Mouse (Mus musculus) mesoderm, embryonic 11.5 days (tissue): ENCODE data around the gene Pidd1.
"Not testable (repeated sequence)": the region's sequence is repeated elsewhere in the genome, so short reads cannot be mapped to it uniquely, and the experiment has no call there.

ENCODE experiments used
- DNase-seq: peaks from one replicate; pipeline ENCODE4 v3.0.0-alpha.2; 2012; ENCODE audit warnings: low read depth, low spot score

The Pidd1 gene

GRCm38 (mm10) chr7:141416144-141416841 is 27.5 kb downstream of the Pidd1 start:
- DNase-seq, result no peak

DNA sequence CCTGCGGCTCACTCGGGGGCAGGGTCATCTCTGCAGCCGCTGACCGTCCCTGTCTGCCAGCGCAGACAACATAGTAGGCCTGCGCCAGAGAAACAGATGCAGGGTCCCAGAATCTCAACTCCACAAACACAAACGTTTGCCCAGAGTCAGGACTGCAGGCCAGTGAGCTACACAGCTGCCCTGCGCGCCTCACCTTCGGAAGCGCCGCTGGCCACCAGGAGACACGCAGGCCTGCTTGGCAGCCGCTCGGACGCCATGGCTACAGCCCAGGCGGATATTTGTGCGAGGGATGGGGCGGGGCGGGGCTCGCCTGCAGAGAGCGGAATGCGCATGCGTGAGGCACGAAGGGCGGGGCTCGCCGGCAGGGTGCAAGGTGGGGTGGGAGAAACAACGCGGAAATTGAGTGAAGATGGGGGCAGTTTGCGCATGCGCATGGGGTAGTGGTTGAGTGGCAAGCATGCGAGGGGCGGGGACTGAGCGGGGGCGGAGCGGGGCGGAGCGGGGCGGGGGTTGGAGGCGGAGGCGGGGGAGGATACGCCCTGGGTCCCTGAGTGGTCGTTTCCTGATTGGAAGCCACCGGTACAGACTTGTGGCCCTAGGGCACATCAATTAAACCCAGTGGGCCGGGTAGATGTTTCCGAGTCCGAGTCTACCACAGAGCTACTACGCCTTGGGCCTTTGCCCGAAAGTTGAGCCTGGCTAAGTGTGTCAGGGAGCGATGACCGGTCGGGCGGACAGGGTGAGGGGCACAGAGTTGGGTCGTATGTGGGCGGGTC is 29.8 kb downstream of the Pidd1 start, which contains the start of gene Gatd1:
Gene Gatd1 (minus strand): TSS at position 328 of the 776 bp plus-strand sequence.
- DNase-seq, result peak; percentile 100

- DNase-seq, result no peak
Measured at GRCm38 (mm10) chr7:141413331-141413730, 30.5 kb downstream of the Pidd1 start.

DNA sequence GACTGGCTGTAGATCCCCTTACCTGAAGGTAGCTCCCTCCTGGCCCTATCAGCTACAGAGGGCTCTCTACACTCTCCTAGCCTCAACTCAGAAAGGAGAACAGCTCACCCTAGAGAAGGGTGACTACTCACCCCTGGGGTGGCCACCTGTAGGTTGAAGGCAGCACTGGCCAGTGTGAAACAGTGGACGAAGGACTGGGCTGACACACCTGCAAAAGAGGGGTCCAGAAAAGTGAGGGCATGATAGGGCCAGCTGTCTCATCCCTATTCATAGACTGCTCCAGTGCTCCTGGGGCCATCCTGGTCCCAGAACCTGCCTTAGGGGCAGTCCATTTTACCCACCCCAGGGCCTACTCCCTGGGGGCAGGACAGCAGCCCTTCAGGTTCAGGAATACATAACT is 32.2 kb downstream of the Pidd1 start:
- no peak for DNase-seq

GRCm38 (mm10) chr7:141410631-141411030 is 33.2 kb downstream of the Pidd1 start:
- DNase-seq, result no peak

- DNase-seq, result peak; percentile 85
Measured at GRCm38 (mm10) chr7:141408833-141409232, 35.0 kb downstream of the Pidd1 start.

DNA sequence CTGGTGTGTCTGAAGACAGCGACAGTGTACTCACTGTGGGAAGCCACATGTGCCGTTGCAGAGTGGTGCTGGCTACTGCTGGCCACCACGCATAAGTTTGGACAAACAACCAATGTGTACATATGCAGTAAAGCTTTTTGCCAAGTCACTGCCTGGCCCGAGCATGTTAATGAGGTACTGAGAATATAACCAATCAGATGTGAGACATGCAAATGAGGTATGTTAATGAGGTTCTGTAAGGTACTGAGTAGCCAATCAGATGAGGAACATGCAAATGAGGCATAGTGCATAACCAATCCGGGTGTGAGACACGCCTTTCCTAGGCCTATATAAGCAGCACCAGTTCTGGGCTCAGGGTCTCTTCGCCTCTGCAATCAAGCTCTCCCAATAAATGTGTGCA is 36.2 kb downstream of the Pidd1 start:
- DNase-seq, result not testable (repeated sequence)

- DNase-seq, result no peak
Measured at GRCm38 (mm10) chr7:141405466-141405865, 38.4 kb downstream of the Pidd1 start.

GRCm38 (mm10) chr7:141403305-141403704 is 40.5 kb downstream of the Pidd1 start:
- DNase-seq, result peak; percentile 62

GRCm38 (mm10) chr7:141395348-141395747 is 48.5 kb downstream of the Pidd1 start:
- DNase-seq, result no peak

GRCm38 (mm10) chr7:141394771-141395170 is 49.1 kb downstream of the Pidd1 start:
- DNase-seq, result peak; percentile 80

DNA sequence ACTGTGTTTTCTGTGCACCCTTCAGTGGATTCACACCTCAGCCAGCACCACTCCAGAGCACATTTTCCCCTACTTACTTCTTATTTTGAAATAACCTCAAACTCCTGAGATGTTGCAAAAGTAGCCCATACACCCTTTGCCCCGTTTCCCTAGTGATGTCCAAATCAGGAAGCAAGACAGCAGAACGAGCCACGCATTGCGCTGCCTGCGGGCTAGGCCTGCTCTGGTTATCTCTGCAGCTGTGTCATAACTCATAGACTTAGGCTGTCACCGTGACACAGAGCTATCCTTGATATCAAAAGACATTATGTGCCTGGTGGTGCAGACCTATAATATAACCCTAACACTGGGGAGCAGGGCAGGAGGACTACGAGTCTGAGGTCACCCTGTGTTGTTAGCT is 49.7 kb downstream of the Pidd1 start:
- no peak for DNase-seq

DNA sequence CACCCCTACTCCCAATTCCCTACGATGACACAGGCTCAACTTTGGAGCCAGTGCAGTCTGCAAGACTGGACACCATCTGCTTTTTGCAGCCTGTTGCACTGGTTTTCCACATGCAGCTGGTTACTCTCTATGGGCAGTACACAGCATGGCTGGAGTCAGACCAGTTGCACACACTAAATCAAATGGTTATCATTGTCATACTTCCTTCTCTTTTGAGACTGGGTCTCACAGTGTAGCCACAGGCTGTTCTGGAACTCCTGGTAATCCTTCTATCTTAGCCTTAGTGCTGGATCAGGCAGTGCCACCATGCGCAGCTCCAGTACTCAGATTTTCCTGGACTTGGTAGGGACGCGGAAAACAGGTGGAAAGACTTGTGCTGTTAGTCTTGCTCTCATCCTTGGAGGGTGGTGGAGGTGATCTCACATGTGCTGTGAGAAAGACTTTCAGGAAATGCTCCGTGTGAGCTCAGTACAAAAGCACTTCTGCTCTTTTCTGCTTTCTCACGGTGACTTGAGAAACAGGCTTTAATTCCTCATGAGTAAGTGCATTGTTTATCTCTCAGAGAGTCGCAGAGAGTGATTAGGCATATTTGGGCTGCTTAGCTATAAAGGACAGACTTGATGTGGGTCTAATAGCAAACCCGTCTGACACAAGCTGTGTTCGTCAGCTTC is 51.1 kb downstream of the Pidd1 start:
- no peak for DNase-seq

DNA sequence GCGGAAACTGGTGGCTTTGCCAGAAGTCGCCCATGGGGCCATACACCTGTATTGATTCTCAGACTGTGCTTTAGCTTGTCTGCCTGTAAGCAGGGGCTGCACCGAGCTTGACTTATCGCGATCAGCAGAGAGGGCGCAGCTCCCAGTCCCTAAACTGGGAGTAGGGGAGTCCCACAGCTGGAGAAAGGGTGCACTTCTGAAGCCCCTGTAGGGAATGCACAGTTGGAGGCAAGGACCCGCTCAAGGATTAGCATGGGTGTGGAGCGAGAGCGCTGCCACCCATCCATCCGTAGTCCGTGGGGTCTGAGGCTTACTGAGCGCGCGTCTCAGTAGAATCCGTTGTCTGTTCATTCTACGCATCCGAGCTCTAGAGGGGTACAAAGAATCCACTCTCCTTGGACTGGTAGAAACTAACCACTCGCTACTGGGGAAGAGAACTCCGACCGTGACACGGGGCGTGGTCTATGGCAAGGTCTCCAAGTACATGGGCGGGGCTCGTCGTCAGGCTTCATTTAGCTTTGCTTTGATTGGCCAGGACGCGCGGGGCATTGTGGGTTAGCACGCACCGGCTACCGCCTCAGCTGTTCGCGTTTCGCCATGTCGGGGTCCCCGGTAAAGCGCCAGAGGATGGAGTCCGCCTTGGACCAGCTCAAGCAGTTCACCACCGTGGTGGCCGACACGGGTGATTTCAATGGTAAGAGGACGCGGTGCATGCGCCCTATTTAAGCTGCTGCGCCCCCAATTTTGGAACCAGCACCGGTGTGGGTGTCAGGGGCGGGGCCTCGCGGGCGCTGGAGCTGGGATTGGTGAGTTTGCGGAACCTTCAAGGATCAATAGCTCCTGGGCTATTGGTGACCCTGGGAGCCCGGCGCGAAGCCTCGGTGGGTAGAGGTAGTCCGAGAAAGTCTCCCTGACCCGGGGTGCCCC is 51.9 kb downstream of the Pidd1 start, which contains the start of gene Taldo1:
Gene Taldo1 (plus strand): TSS at position 575 of the 927 bp plus-strand sequence.
- peak; percentile 96 for DNase-seq

- DNase-seq, result no peak
Measured at GRCm38 (mm10) chr7:141390326-141391259, 53.2 kb downstream of the Pidd1 start.

DNA sequence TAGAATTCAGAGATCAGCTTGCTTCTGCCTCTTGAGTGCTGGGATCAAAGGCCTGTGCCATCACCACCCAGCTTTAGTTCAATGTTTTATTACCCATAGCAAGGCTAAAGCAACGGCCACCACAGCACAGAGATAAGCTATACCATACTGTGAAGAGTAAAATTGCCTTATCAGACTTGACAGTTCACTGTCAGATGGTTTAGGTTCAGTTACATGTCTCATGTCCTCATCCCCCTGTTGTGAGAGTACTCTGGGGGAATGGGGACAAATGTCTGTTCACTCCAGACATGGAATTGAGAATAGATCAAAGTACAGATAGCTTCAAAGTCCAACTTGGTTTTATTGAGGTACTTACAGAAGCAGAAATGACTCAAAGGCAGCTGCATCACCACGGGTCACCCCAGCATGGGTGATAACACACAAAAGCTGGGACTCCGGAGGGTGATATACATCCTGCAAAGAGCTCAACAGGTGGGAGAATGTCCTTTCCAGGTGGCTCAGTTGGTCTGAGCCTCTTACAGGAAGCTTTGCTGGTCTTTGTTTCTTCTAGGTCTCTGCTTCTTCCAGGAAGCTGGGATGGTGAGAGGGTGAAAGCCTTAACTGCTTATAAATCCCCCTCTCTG is 55.2 kb downstream of the Pidd1 start:
- no peak for DNase-seq
